Mouse (Mus musculus) embryonic facial prominence, embryonic 15.5 days (tissue): Measurements from ENCODE around the gene Rgs6. TPM values are rescaled to one million over a fixed set of nuclear protein-coding genes. Genes with fewer than 3 reads are reported as not detected.

Experiments used
- ATAC-seq: fragments of 200-750 bp; cut with Nextera tagmentation; 2 replicates; pipeline ENCODE4 v1.8.0; 2017; ENCODE audit warnings: low read depth, moderate TSS enrichment; ENCODE audit not compliant: insufficient number of reproducible peaks, low FRiP score, low TSS enrichment
- H3K27ac ChIP-seq: fragments of 300-500 bp; sonication (generic); replicated peaks from 2 replicates; pipeline ENCODE4 v1.5.1; 2015; ENCODE audit warnings: mild to moderate bottlenecking, inconsistent platforms
- H3K27me3 ChIP-seq: fragments of 300-500 bp; sonication (generic); 2 replicates; pipeline ENCODE4 v1.6.1; 2015; ENCODE audit warnings: inconsistent platforms
- H3K36me3 ChIP-seq: fragments of 300-500 bp; sonication (generic); 2 replicates; pipeline ENCODE4 v1.6.1; 2015; ENCODE audit warnings: mild to moderate bottlenecking, inconsistent platforms
- H3K4me1 ChIP-seq: fragments of 300-500 bp; sonication (generic); 2 replicates; pipeline ENCODE4 v1.6.1; 2015; ENCODE audit warnings: inconsistent platforms
- H3K4me2 ChIP-seq: fragments of 300-500 bp; sonication (generic); replicated peaks from 2 replicates; pipeline ENCODE4 v1.6.1; 2015; ENCODE audit warnings: mild to moderate bottlenecking, inconsistent platforms
- H3K4me3 ChIP-seq: fragments of 300-500 bp; sonication (generic); replicated peaks from 2 replicates; pipeline ENCODE4 v1.5.1; 2015; ENCODE audit warnings: mild to moderate bottlenecking, inconsistent platforms
- H3K9ac ChIP-seq: fragments of 300-500 bp; sonication (generic); 2 replicates; pipeline ENCODE4 v1.6.1; 2015; ENCODE audit warnings: inconsistent platforms
- H3K9me3 ChIP-seq: fragments of 300-500 bp; sonication (generic); replicated peaks from 2 replicates; pipeline ENCODE4 v1.6.1; 2016; ENCODE audit warnings: inconsistent platforms
- WGBS: fragments of 180-500 bp; shearing (Covaris S2); methylation state at CpG from one replicate; pipeline ENCODE4 v1.1.7; 2015; 5-methylcytosine and 5-hydroxymethylcytosine counted together
- polyA plus RNA-seq: library from polyadenylated mRNA; unstranded; fragments of >200 nt; fragmentation: Nextera tagmentation; extraction: Ambion mirVana; gene quantifications from 2 replicates; pipeline ENCODE4 v1.2.1, GENCODE M21; 2015

The Rgs6 gene
- polyA plus RNA-seq, 1 experiment from 2014 or later: 5.3 TPM

- peaks cover 18% of the 10 kb centered on the region for H3K4me1 ChIP-seq
- no peak overlapping the region for H3K4me2 ChIP-seq
- H3K9me3 ChIP-seq: no peaks in the 10 kb centered on the region
- no peak for ATAC-seq
- 27% methylated on average over 3 of the region's 3 CpGs for whole genome bisulfite sequencing
- no peaks in the 10 kb centered on the region for H3K27me3 ChIP-seq
- no peak overlapping the region for H3K4me3 ChIP-seq
- no peak overlapping the region for H3K9ac ChIP-seq
- peak overlapping the region; percentile 44; the same call in 1 of the 2 replicates for H3K27ac ChIP-seq
- H3K36me3 ChIP-seq: no peaks in the 10 kb centered on the region
Observed at GRCm38 (mm10) chr12:83072181-83072887, 484.2 kb downstream of the Rgs6 start.

- no peaks in the 10 kb centered on the region for H3K36me3 ChIP-seq
- ATAC-seq: peak; percentile 89
- H3K4me2 ChIP-seq: no peak overlapping the region
- H3K27ac ChIP-seq: peak overlapping the region; percentile 44; the same call in 1 of the 2 replicates
- no peak overlapping the region for H3K9ac ChIP-seq
- peaks cover 18% of the 10 kb centered on the region for H3K4me1 ChIP-seq
- 19% methylated on average over 13 of the region's 13 CpGs for WGBS
- no peak overlapping the region for H3K4me3 ChIP-seq
- no peaks in the 10 kb centered on the region for H3K27me3 ChIP-seq
- no peaks in the 10 kb centered on the region for H3K9me3 ChIP-seq
Observed at GRCm38 (mm10) chr12:83072951-83073878, 485.1 kb downstream of the Rgs6 start.

- no peaks in the 10 kb centered on the region for H3K36me3 ChIP-seq
- H3K4me2 ChIP-seq: no peak overlapping the region
- H3K9ac ChIP-seq: no peak overlapping the region
- no peak for ATAC-seq
- no peak overlapping the region for H3K4me3 ChIP-seq
- no peaks in the 10 kb centered on the region for H3K27me3 ChIP-seq
- H3K9me3 ChIP-seq: no peaks in the 10 kb centered on the region
- H3K4me1 ChIP-seq: peaks cover 18% of the 10 kb centered on the region
- WGBS: 64% methylated on average over 6 of the region's 6 CpGs
- H3K27ac ChIP-seq: 0 out of 2 replicates have a peak overlapping the region, but pooled peaks have one; percentile 44
Observed at GRCm38 (mm10) chr12:83073879-83074368, 485.8 kb downstream of the Rgs6 start.

- Histone ChIP-seq H3K9ac (no peak overlapping the region), H3K4me2 (no peak overlapping the region), H3K9me3 (no peaks in the 10 kb centered on the region), H3K27me3 (no peaks in the 10 kb centered on the region), H3K36me3 (no peaks in the 10 kb centered on the region), H3K4me1 (peaks cover 18% of the 10 kb centered on the region), H3K27ac (no peak overlapping the region), H3K4me3 (no peak overlapping the region)
- ATAC-seq: no peak
- 90% methylated on average over 3 of the region's 3 CpGs for WGBS
Observed at GRCm38 (mm10) chr12:83076179-83076578, 488.1 kb downstream of the Rgs6 start.

- ATAC-seq: no peak
- 83% methylated on average over 2 of the region's 2 CpGs for WGBS
- H3K36me3 ChIP-seq: no peaks in the 10 kb centered on the region
Observed at GRCm38 (mm10) chr12:83077486-83077885, 489.4 kb downstream of the Rgs6 start.

GRCm38 (mm10) chr12:83083427-83083826 is 495.3 kb downstream of the Rgs6 start:
- Histone ChIP-seq H3K4me2 (no peak overlapping the region), H3K36me3 (no peaks in the 10 kb centered on the region), H3K9ac (no peak overlapping the region), H3K4me1 (no peaks in the 10 kb centered on the region), H3K27ac (no peak overlapping the region), H3K9me3 (no peaks in the 10 kb centered on the region), H3K27me3 (no peaks in the 10 kb centered on the region), H3K4me3 (no peak overlapping the region)
- ATAC-seq: no peak
- 80% methylated on average over 3 of the region's 4 CpGs for WGBS

More at GRCm38 (mm10) chr12:83077486-83077885, 489.4 kb downstream of the Rgs6 start:
- Histone ChIP-seq H3K9me3 (no peaks in the 10 kb centered on the region), H3K27me3 (no peaks in the 10 kb centered on the region), H3K4me2 (no peak overlapping the region), H3K9ac (no peak overlapping the region), H3K27ac (no peak overlapping the region), H3K4me1 (peaks cover 14% of the 10 kb centered on the region), H3K4me3 (no peak overlapping the region)

- Histone ChIP-seq H3K27me3 (no peaks in the 10 kb centered on the region), H3K4me3 (no peak overlapping the region), H3K9me3 (no peaks in the 10 kb centered on the region), H3K4me2 (no peak overlapping the region), H3K4me1 (no peaks in the 10 kb centered on the region), H3K36me3 (no peaks in the 10 kb centered on the region), H3K27ac (no peak overlapping the region), H3K9ac (no peak overlapping the region)
- no peak for ATAC-seq
- WGBS: 93% methylated on average over 5 of the region's 5 CpGs
Observed at GRCm38 (mm10) chr12:83084614-83085013, 496.5 kb downstream of the Rgs6 start.

GRCm38 (mm10) chr12:83087010-83087409 is 498.9 kb downstream of the Rgs6 start:
- ATAC-seq: no peak
- H3K4me2 ChIP-seq: no peak overlapping the region
- H3K27me3 ChIP-seq: no peaks in the 10 kb centered on the region
- no peak overlapping the region for H3K9ac ChIP-seq
- H3K4me1 ChIP-seq: no peaks in the 10 kb centered on the region
- H3K4me3 ChIP-seq: no peak overlapping the region
- no peaks in the 10 kb centered on the region for H3K9me3 ChIP-seq
- WGBS: 88% methylated on average over 4 of the region's 4 CpGs
- H3K36me3 ChIP-seq: no peaks in the 10 kb centered on the region
- no peak overlapping the region for H3K27ac ChIP-seq

- no peaks in the 10 kb centered on the region for H3K9me3 ChIP-seq
- H3K9ac ChIP-seq: no peak overlapping the region
- no peaks in the 10 kb centered on the region for H3K4me1 ChIP-seq
- ATAC-seq: no peak
- H3K4me2 ChIP-seq: no peak overlapping the region
- H3K27me3 ChIP-seq: no peaks in the 10 kb centered on the region
- H3K36me3 ChIP-seq: no peaks in the 10 kb centered on the region
- H3K4me3 ChIP-seq: no peak overlapping the region
- H3K27ac ChIP-seq: no peak overlapping the region
- WGBS: 75% methylated on average over 7 of the region's 7 CpGs
Observed at GRCm38 (mm10) chr12:83087555-83087954, 499.5 kb downstream of the Rgs6 start.

- H3K27ac ChIP-seq: no peak overlapping the region
- H3K4me1 ChIP-seq: no peaks in the 10 kb centered on the region
- no peak for ATAC-seq
- no peaks in the 10 kb centered on the region for H3K27me3 ChIP-seq
- H3K9me3 ChIP-seq: no peaks in the 10 kb centered on the region
- no peak overlapping the region for H3K4me2 ChIP-seq
- WGBS: 86% methylated on average over 7 of the region's 7 CpGs
- no peak overlapping the region for H3K4me3 ChIP-seq
- H3K9ac ChIP-seq: no peak overlapping the region
- no peaks in the 10 kb centered on the region for H3K36me3 ChIP-seq
Observed at GRCm38 (mm10) chr12:83092001-83092400, 503.9 kb downstream of the Rgs6 start.

GRCm38 (mm10) chr12:83097787-83098186 is 509.7 kb downstream of the Rgs6 start:
- no peak for ATAC-seq
- Histone ChIP-seq H3K9ac (no peak overlapping the region), H3K9me3 (no peaks in the 10 kb centered on the region), H3K4me1 (no peaks in the 10 kb centered on the region), H3K36me3 (no peaks in the 10 kb centered on the region), H3K27ac (no peak overlapping the region), H3K4me3 (no peak overlapping the region), H3K4me2 (no peak overlapping the region), H3K27me3 (no peaks in the 10 kb centered on the region)
- 51% methylated on average over 1 of the region's 1 CpGs for WGBS
